Mouse (Mus musculus) heart, embryonic 16.5 days (tissue): Measurements from ENCODE around the gene Fscn1. TPM values are rescaled to one million over a fixed set of nuclear protein-coding genes. Genes with fewer than 3 reads are reported as not detected.

Experiments used
- ATAC-seq: fragments of 200-750 bp; cut with Nextera tagmentation; replicated peaks from 2 replicates; pipeline ENCODE4 v1.8.0; 2017; ENCODE audit warnings: moderate number of reproducible peaks; ENCODE audit not compliant: insufficient read depth, low FRiP score; ENCODE audit errors: extremely low read depth
- H3K27ac ChIP-seq: fragments of 300-500 bp; sonication (generic); 2 replicates; pipeline ENCODE4 v1.5.1; 2014; ENCODE audit warnings: mild to moderate bottlenecking, low read length, control low read depth, moderate library complexity
- H3K27me3 ChIP-seq: fragments of 300-500 bp; sonication (generic); 2 replicates; pipeline ENCODE4 v1.6.1; 2014; ENCODE audit warnings: low read length, mixed read lengths; ENCODE audit not compliant: control insufficient read depth, insufficient read depth
- H3K36me3 ChIP-seq: fragments of 300-500 bp; sonication (generic); 2 replicates; pipeline ENCODE4 v1.6.1; 2014; ENCODE audit not compliant: control insufficient read depth, insufficient read depth
- H3K4me1 ChIP-seq: fragments of 300-500 bp; sonication (generic); 2 replicates; pipeline ENCODE4 v1.6.1; 2014; ENCODE audit warnings: low read length, mixed read lengths; ENCODE audit not compliant: control insufficient read depth, insufficient read depth
- H3K4me2 ChIP-seq: fragments of 300-500 bp; sonication (generic); 2 replicates; pipeline ENCODE4 v1.6.1; 2014; ENCODE audit warnings: low read depth, mild to moderate bottlenecking, control low read depth, low read length
- H3K4me3 ChIP-seq: fragments of 300-500 bp; sonication (generic); 2 replicates; pipeline ENCODE4 v1.5.1; 2014; ENCODE audit warnings: mild to moderate bottlenecking, control low read depth, low read length
- H3K9ac ChIP-seq: fragments of 300-500 bp; sonication (generic); 2 replicates; pipeline ENCODE4 v1.6.1; 2014; ENCODE audit warnings: low read length, control low read depth
- H3K9me3 ChIP-seq: fragments of 300-500 bp; sonication (generic); replicated peaks from 2 replicates; pipeline ENCODE4 v1.6.1; 2016; ENCODE audit warnings: low read length; ENCODE audit not compliant: control insufficient read depth
- WGBS: fragments of 180-500 bp; shearing (Covaris S2); extraction: QIAGEN DNeasy Blood & Tissue Kit; methylation state at CpG from one replicate; pipeline ENCODE4 v1.1.7; 2014; 5-methylcytosine and 5-hydroxymethylcytosine counted together
- polyA plus RNA-seq: library from polyadenylated mRNA; unstranded; fragments of >200 nt; fragmentation: Nextera tagmentation; extraction: Ambion mirVana; gene quantifications from 2 replicates; pipeline ENCODE4 v1.2.1, GENCODE M21; 2015

Fscn1 gene
- polyA plus RNA-seq, 1 experiment from 2014 or later, result 129 TPM

GRCm38 (mm10) chr5:142922251-142922650, 37.9 kb upstream of the Fscn1 start:
- Histone ChIP-seq H3K27me3 (no peaks in the 10 kb centered on the region), H3K4me1 (peaks cover 37% of the 10 kb centered on the region), H3K36me3 (no peaks in the 10 kb centered on the region), H3K9me3 (no peaks in the 10 kb centered on the region), H3K27ac (no peak overlapping the region), H3K9ac (no peak overlapping the region), H3K4me2 (no peak overlapping the region), H3K4me3 (no peak overlapping the region)
- no peak for ATAC-seq
- WGBS, result 76% methylated on average over 5 of the region's 5 CpGs

DNA sequence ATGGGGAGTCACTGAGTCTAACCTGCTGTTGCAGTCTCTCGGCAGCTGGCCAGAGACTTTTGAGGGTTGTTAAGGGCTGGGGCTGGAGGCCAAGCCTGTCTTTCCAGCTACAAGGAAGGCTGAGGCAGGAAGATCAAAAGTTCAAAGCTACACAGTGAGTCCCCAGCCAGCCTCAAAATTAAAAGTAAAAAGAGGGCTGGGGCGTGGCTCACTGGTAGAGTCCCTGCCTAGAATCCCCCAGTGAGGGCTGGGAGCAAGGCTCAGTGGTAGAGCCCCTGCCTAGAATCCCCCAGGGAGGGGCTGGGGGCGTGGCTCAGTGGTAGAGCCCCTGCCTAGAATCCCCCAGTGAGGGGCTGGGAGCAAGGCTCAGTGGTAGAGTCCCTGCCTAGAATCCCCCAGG, 36.4 kb upstream of the Fscn1 start:
- no peak overlapping the region for H3K4me3 ChIP-seq
- H3K9ac ChIP-seq, result no peak overlapping the region
- no peaks in the 10 kb centered on the region for H3K27me3 ChIP-seq
- H3K36me3 ChIP-seq, result no peaks in the 10 kb centered on the region
- H3K4me1 ChIP-seq, result peaks cover 43% of the 10 kb centered on the region
- 84% methylated on average over 3 of the region's 3 CpGs for WGBS
- H3K27ac ChIP-seq, result no peak overlapping the region
- ATAC-seq, result no peak
- H3K4me2 ChIP-seq, result no peak overlapping the region
- no peaks in the 10 kb centered on the region for H3K9me3 ChIP-seq

- no peak for ATAC-seq
- Histone ChIP-seq H3K36me3 (no peaks in the 10 kb centered on the region), H3K9me3 (no peaks in the 10 kb centered on the region), H3K27me3 (no peaks in the 10 kb centered on the region), H3K4me3 (no peak overlapping the region), H3K4me2 (no peak overlapping the region), H3K4me1 (peaks cover 44% of the 10 kb centered on the region), H3K9ac (no peak overlapping the region), H3K27ac (no peak overlapping the region)
- 69% methylated on average over 12 of the region's 12 CpGs for WGBS
Observed at GRCm38 (mm10) chr5:142924336-142924959, 35.7 kb upstream of the Fscn1 start.

DNA sequence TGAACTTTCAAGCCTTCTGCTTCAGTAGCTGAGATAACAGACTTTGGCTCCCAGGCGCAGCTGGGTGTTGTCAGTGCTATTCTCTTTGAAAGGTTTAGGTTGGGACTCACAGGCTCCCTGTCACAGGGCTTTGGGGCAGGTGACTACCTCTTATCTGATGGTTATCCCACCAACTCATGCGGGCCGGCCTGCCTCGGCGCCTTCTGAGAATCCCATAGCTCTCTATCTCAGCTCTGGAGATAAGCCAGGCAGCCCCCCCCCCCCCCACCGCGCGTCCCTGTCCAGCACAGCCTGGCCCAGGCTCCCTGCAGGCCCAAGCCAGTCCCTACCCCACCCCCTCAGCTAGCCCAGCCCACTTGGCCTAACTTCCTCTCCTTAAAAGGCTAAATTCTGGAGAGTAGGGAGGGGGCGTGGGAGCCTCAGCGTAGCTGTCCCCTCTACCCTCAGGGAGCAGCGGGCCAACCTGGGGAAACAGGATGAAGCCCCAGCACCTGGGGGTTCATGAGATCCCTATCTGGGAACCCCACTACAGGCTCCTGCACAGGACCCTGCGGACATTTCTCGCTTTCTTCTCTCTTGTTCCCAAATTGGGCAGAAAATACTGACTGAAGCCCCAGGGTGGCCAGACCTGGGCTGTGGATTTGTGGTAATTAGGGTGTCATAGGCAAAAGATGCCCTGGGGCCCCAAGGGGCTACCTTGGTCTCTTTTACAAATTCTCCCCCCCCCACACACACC, 33.8 kb upstream of the Fscn1 start:
- Histone ChIP-seq H3K27me3 (no peaks in the 10 kb centered on the region), H3K9me3 (no peaks in the 10 kb centered on the region), H3K4me2 (peak overlapping the region; percentile 49), H3K9ac (peak overlapping the region; percentile 55), H3K27ac (peak overlapping the region; percentile 88), H3K4me3 (no peak overlapping the region; the same call in 1 of the 2 replicates), H3K4me1 (peaks cover 39% of the 10 kb centered on the region), H3K36me3 (no peaks in the 10 kb centered on the region)
- WGBS, result 11% methylated on average over 11 of the region's 13 CpGs
- peak; percentile 74 for ATAC-seq

DNA sequence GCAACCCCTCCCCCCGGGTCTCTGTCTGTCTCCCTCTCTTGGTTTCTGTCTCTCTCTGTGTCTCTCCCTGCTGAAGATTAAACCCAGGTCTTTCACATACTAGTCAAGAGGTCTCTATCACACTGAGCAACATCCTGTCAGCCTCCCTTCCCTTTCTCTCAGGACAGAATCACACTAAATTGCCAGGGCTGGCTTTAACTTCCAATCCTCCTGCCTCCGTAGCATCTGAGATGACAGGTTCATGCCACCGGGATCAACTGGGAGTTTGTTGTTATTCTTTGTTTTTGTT, 33.3 kb upstream of the Fscn1 start:
- Histone ChIP-seq H3K4me3 (no peak overlapping the region; the same call in 1 of the 2 replicates), H3K9me3 (no peaks in the 10 kb centered on the region), H3K36me3 (no peaks in the 10 kb centered on the region), H3K27me3 (no peaks in the 10 kb centered on the region), H3K27ac (peak overlapping the region; percentile 88), H3K9ac (peak overlapping the region; percentile 55), H3K4me2 (peak overlapping the region; percentile 49), H3K4me1 (peaks cover 41% of the 10 kb centered on the region)
- peak; percentile 18; the same call in 1 of the 2 replicates for ATAC-seq
- WGBS, result 26% methylated on average over 3 of the region's 3 CpGs

DNA sequence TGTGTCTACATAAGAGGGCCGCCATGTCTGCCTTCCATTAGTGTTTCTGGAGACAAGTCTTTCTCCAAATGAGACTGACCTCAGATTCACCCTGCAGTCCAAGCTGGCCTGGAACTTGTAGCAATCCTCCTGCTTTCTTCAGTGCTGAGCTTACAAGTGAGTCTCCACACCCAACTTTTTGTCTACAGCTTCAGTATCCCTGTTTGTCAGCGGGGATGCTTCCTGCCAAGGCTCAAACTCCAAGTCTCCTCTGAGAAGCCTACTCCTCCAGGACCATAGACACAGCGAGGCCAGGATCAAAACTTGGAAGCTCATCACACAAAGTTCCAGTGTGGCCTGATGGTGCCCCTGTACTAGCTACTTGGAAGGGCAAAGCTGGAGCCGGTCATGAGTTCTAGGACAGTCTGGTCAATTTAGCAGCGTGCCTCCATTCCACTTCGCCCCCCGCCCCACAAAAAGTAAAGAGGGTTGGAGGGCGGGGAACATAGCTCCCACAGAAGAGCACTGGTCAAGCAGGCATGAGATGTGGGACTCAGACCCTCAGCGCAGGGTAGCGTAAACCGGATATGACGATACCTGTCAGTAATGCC, 32.7 kb upstream of the Fscn1 start:
- 90% methylated on average over 12 of the region's 12 CpGs for WGBS
- no peak for ATAC-seq
- H3K9ac ChIP-seq, result no peak overlapping the region; the same call in 1 of the 2 replicates
- peaks cover 43% of the 10 kb centered on the region for H3K4me1 ChIP-seq
- peak overlapping the region; percentile 88 for H3K27ac ChIP-seq
- no peaks in the 10 kb centered on the region for H3K36me3 ChIP-seq
- H3K4me2 ChIP-seq, result no peak overlapping the region
- no peak overlapping the region for H3K4me3 ChIP-seq
- H3K9me3 ChIP-seq, result no peaks in the 10 kb centered on the region
- no peaks in the 10 kb centered on the region for H3K27me3 ChIP-seq

- Histone ChIP-seq H3K36me3 (no peaks in the 10 kb centered on the region), H3K4me3 (peak overlapping the region; percentile 70), H3K27ac (peak overlapping the region; percentile 94), H3K27me3 (no peaks in the 10 kb centered on the region), H3K4me1 (peaks cover 43% of the 10 kb centered on the region), H3K4me2 (peak overlapping the region; percentile 80), H3K9me3 (no peaks in the 10 kb centered on the region), H3K9ac (peak overlapping the region; percentile 83)
- 2% methylated on average over 35 of the region's 35 CpGs for WGBS
- peak; percentile 15 for ATAC-seq
Observed at GRCm38 (mm10) chr5:142928749-142929399, 31.3 kb upstream of the Fscn1 start.

DNA sequence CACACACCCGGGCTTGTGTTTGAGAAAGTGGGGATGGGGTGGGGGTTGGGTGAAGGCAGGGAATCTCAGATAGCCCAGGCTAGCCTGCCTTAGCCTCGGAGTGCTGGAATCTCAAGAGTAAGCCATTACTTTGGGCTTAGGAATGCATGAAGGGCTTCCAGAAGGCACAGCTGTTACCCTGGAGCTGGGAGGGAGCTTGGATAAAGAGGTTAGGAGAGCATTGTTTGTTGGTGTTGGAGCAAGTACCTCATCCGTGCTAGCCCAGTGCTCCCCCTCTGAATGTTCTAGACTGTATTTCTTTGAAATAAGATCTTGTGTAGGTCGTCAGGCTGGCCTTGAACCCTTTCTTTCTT, 30.8 kb upstream of the Fscn1 start:
- ATAC-seq, result peak; percentile 16; the same call in 1 of the 2 replicates
- Histone ChIP-seq H3K4me1 (peaks cover 42% of the 10 kb centered on the region), H3K27me3 (no peaks in the 10 kb centered on the region), H3K4me2 (peak overlapping the region; percentile 80), H3K27ac (peak overlapping the region; percentile 94), H3K9ac (peak overlapping the region; percentile 83), H3K4me3 (peak overlapping the region; percentile 70), H3K9me3 (no peaks in the 10 kb centered on the region), H3K36me3 (no peaks in the 10 kb centered on the region)
- WGBS, result 11% methylated on average over 4 of the region's 4 CpGs
